Mouse (Mus musculus) adrenal gland, postnatal 25 days (tissue): ENCODE measurements around the gene F12. TPM values are rescaled to one million over a fixed set of nuclear protein-coding genes. Genes with fewer than 3 reads are reported as not detected.

Experiments
- DNase-seq: peaks from one replicate; pipeline ENCODE4 v3.0.0; 2021; ENCODE audit warnings: mixed read lengths
- long read RNA-seq: library from polyadenylated mRNA; stranded (forward); transcript quantifications from one replicate; pipeline ENCODE4 v2.0.0, GENCODE M21; 2021
- total RNA-seq: library from RNA; stranded (reverse); gene quantifications from 2 replicates; pipeline ENCODE4 v1.2.3, GENCODE M21; 2021

The F12 gene
- total RNA-seq, result 0.15 and 3.3 TPM in 2 replicates
- long read RNA-seq, transcript F12-201 (14 exons, 1,960 nt), result major isoform, 296 of 440 reads
- long read RNA-seq, partial matches to known transcripts, result 107 of 440 reads
- long read RNA-seq, other reads (novel, unspliced or antisense), result 37 of 440 reads

DNA sequence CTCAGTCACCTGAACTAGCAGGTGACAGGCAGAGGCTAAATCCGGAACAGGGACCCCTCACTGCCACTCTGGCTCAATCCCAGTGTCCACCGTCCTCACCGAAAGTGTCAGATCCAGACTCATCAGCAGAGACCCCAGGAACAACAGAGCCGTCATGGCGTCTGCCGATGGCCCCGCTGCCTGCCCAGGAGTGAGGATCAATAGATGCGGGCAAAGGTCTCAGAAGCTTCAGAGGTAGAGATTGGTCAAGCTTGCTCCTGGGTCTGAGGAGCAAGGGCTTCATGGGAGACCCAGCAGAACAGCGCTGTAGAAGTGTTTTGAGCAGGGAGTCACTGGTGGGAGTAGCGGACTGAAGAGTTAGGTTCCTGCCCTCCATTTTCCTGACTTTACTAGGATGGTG lies at the start of gene F12:
F12 (minus strand) TSS at position 181 of the 400 bp plus-strand sequence.
- no peak for DNase-seq

DNA sequence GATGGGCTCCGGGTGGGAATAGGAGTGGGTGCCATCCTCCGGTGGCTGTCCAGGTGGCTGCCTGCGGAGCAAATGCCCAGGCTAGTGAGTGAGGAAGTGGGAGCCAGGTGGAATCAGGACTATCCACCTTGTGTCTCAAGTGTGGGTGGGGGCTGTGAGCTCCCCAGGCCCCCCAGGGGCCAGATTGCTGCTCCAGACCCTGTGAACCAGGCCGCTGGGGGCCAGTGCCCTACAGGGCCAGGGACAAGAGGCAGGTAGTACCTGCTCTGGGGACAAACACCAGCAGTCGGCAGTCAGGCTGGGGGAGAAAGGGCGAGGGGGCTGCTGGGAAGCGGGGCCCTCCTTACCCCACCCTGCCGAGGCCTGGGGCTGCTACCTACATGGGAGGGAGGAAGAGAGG lies 49.7 kb upstream of the F12 start:
- DNase-seq, result no peak

- no peak for DNase-seq
These were observed 49.2 kb upstream of the F12 start for GRCm38 (mm10) chr13:55475750-55476149.

DNA sequence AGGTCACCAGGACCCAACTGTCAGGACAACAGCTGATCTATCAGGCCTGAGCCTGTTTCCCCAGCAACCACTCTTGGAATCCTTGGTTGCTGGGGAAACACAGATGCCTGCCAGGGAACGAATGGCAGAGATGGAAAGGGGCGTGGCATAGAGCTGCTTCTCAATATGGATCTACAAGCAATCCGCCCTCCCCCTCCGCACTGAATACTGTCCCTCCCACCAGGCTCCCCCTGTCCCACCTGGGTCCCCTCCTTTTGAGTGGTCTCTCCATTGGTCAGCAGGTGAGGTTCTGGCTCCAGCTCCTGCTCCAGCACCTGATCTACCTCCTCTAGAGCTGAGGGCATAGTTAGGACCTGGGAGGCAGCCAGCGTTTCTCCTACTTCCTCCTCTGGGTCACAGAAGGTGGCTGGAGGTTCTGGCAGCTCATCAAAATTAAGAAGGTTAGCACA lies 48.1 kb upstream of the F12 start:
- no peak for DNase-seq

- DNase-seq, result no peak
These were observed 47.4 kb upstream of the F12 start for GRCm38 (mm10) chr13:55473961-55474360.

DNA sequence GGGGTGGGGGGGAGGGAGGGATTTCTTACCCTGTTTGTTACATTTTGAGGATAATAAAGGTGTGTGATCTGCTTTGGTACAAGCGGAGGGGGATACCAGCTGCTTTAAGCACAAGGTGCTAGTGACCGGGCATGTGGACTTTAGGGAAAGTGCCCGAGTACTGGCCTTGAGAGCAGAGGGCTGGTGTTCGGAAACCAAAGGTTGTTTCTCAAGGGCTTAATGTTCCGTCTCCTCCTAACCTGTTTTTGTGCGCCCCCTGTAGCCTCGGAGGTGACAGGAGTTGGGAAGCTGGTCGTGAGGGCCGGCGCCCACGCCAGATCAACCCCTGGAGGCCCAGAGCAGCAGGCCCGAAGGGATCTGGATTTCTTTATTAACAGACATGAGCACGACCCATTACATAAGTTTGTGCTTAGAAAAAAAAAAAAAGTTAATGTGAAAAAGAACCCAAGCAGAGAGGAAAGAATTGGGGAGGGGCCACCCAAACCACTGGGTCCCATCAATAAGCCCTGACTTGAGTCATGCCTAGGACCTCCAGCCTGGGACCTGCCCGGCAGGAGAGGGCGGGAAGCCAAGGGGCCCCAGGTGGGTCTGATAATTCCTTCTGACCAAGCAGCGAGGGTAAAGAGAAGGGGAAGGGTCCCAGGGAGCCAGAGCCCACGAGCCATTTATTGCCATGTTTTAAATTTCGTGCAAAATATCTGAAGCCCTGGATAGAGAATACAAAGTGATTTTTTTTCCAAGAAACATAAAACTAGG lies 46.7 kb upstream of the F12 start:
- no peak for DNase-seq

- peak; percentile 59 for DNase-seq
These were observed 45.8 kb upstream of the F12 start for GRCm38 (mm10) chr13:55472132-55473022.

DNA sequence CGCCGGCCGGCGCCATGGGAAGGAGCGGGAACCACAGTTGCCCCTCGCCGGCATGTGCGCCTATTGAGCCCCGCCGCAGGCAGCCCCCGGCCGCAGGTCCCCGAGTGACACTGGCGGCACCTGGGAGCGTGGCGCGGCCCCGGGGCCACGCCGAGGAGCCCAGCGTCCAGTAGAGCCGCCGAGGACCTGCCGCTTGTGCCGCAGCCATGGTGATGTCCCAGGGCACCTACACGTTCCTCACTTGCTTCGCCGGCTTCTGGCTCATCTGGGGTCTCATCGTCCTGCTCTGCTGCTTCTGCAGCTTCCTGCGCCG lies 45.2 kb upstream of the F12 start:
- DNase-seq, result no peak

DNA sequence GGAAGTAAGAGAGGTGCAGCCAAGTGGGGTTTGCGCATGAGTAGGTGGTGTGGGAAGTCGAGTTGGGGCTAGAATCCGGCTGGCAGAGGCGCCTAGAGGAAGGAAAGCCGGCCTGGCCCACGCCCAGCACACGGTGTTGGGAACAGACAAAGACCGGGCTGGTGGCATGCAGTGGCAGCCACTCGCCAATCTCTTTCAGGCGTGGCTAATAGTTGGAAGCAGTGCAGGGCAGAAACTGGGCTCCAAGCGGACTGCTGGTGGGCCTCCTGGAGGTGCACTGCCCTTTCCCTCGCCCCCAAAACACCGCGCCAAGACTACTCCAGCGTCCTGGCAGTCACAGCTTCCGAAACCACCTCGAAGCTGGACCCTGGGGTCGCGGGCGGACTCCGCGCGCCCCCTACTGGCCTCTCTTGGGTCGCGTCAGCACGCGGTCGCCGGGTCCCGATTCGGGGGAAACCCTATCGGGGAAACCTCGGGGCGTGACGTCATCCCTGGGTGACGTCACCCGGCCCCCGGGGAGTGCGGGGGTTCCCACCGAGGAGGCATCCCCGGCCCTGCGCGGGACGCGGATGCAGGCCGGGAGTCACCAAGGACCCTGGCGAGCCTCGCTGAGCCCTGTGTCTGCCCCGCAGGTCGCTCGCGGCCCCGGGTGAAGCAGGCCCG lies 44.7 kb upstream of the F12 start:
- peak; percentile 85 for DNase-seq

GRCm38 (mm10) chr13:55470372-55470771 lies 43.8 kb upstream of the F12 start:
- DNase-seq, result peak; percentile 55

- peak; percentile 62 for DNase-seq
These were observed 42.4 kb upstream of the F12 start for GRCm38 (mm10) chr13:55468851-55469560.

DNA sequence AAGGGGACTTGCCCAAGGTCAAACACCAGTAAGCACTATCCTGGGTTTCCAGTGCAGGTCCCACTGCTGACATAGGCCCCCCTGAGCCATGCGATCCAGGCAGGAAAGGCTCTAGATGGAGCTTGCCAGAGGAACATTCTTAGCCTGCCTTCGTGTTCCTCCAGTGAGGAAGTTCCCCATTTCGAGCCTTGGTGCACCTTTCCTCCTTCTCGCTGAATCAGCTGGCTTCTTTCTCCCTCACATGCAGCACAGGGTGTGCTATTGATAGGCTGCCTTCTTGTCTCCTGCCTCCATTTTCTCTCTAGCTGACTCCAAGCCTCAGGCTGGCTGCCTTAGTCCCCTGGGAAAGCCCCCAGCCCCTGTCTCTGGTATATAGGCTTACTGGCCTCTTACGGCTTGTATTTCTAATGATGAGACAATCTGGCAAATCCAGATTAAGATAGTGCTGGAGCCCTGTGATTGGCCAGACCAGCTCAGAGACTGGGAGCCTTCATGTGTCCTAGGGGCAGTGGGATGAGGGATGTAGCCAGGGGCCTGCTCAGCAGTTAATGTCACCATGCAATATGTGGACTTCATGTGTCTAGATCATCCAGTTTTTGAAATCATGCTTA lies 39.3 kb upstream of the F12 start:
- DNase-seq, result no peak

DNA sequence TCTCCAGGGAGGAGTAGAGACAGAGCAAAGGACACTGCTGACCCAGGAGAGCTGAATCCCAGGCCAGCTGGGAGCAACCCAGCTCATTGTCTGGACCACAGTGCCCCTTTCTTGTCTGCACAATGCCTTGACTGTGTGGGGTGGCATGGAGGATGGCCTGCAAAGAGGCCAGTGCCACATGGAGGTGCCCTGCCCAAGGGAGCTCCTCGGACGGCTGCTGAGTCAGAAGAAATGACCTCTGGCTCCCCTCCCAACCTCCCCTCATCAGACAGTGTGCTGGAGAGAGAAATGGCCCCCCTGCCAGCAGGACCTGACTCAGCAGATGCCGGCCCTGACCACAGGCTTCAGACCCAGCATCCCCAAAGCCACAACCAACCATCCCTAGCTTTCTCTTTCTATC lies 38.6 kb upstream of the F12 start:
- DNase-seq, result peak; percentile 46

GRCm38 (mm10) chr13:55464027-55464884 lies 37.7 kb upstream of the F12 start, which contains the start of gene Prr7:
Gene Prr7 (plus strand): TSS chr13:55464267.
- peak; percentile 66 for DNase-seq

DNA sequence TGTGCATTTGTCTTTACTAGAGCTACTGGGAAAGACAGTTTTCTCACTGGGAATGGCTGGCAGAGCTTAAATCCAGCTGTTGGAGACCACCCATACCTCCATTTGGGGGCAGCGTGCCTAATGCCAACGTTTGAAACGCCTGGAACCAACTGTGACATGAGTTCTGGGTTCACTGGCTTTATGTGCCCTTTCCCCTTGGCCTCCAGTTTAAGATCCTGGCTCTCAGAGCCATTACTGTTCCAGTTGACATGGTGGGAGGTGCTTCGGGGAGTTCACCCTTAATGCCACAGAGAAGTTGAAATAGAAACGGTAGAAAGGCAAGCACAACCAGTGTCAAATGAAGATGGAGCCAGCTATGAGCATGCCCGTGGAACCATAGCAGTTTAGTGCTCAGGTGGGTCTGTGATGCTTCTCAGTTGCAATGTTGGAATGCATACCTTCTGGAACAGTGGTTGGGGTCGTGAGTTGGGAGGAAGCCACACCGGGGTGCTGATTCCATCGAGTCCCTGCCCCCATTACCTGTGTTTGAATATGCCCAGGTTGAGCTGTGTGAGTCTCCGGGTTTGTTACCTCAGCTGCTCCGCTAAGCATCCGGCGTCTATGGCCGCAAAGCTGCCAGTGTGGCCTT lies 36.9 kb upstream of the F12 start:
- DNase-seq, result no peak

- no peak for DNase-seq
These were observed 36.4 kb upstream of the F12 start for GRCm38 (mm10) chr13:55462965-55463364.

DNA sequence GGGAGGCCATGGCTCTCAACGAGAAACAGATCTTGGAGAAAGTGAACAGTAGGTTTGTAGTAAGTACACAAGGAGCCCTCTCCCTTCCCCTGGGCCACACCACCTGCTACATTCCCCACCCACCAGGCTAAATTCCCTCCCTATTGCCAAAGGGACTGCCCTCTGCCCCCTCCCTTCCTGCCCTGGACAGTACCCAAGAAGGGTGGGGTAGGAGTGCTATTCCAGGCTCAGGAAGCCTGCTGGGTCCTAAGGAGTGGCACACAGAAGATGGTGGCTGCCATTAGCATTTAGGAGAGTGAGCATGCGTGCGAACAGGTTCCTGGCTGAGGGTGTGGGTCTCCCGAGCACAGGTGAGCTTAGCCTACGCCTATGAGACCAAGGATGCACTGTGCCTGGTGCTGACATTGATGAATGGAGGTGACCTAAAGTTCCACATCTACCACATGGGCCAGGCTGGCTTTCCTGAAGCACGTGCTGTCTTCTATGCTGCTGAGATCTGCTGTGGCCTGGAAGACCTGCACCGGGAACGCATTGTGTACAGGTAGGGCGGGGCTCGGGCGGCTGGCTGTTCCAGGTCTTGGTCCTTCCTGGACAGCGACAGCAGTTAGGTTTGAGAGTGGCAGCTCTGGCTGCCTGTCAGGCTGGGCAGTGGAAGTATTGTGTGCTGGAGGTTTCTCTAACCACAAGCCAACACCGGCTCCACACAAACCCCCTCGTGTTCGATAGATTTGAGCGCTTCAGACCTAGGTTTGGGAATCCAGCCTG lies 25.4 kb upstream of the F12 start:
- DNase-seq, result no peak

DNA sequence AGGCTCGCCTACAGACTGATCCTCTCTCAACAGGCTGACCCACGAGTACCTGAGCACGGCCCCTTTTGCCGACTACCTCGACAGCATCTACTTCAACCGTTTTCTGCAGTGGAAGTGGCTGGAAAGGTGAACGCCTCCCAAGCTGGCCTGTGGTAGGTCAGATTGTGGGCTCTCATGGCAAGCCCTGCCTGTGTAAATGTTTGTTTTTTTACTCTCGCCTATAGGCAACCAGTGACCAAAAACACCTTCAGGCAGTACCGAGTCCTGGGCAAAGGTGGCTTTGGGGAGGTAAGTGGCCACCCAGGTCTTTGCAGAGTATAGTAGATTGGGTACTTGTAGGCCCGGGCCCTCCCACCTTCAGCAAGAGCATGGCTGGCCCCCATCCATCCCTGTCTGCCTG lies 24.7 kb upstream of the F12 start:
- DNase-seq, result no peak

DNA sequence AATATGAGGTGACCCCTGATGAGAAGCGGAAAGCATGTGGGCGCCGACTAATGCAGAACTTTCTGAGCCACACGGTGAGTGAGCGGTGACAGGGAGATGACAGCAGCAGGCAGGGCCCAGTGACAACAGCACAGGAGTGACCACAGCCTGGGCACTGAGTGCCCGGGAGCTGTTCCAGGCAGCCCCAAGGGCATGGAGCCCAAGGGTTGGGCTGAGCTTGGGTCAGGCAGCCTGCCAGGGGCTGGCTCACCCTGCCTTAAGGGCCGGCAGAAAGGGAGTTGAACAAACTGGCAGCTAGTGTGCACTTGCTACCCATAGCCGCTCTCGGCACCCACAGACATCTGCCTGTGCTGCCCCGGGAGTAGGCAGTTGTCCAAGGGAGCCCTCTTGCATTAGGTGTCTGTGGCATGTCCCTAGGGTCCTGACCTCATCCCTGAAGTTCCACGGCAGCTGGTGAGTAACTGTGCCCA lies 24.0 kb upstream of the F12 start:
- DNase-seq, result peak; percentile 90
